ENCODE assay signal across 25 mouse cellular contexts in genomic region chr3:135711613-135712012, GRCm38 (mm10). TPM values are rescaled to one million over a fixed set of nuclear protein-coding genes. Genes with fewer than 3 reads are reported as not detected.
DNase-seq lines count a peak whose midpoint lies in the region; ATAC-seq and TF ChIP-seq lines count a peak whose summit lies in the region.
"Had no signal": no experiment of that assay in that cellular context is flagged by ENCODE, and none has a peak within 500 bp of the region (broad histone marks: within the 10 kb centered on the region; RNA-seq: fewer than 3 reads in every experiment).

No protein-coding gene starts in this region.

- H3K4me3 ChIP-seq in C2C12 (ENCODE audit: insufficient read depth, poor library complexity, severe bottlenecking) = no peak overlapping the region
- no peak overlapping the region for H3K4me3 ChIP-seq in kidney, adult 2 months (ENCODE audit: insufficient read depth, low read depth, low read length)
- no peak overlapping the region for H3K4me3 ChIP-seq in kidney, embryonic 14.5 days (ENCODE audit: low read length)
- H3K4me3 ChIP-seq: embryonic facial prominence, embryonic 13.5 days; embryonic facial prominence, embryonic 15.5 days; erythroblast, embryonic 14.5 days; forebrain, embryonic 10.5 days; forebrain, embryonic 12.5 days had no signal

- no peak overlapping the region for H3K4me2 ChIP-seq in kidney, embryonic 14.5 days (replicated peaks; ENCODE audit: low read depth, low read length)
- H3K4me2 ChIP-seq: embryonic facial prominence, embryonic 13.5 days; embryonic facial prominence, embryonic 15.5 days; forebrain, embryonic 12.5 days had no signal

- DNase-seq in 3T3-L1 (ENCODE audit: low read depth, low spot score) (peak; percentile 67), NIH3T3 (ENCODE audit: low read depth) (peak; percentile 46)
- DNase-seq in kidney, adult 2 months = no peak
- DNase-seq in thymus, adult 18-20 months = no peak
- DNase-seq: adrenal gland, adult 2 months; adrenal gland, postnatal 10 days; adrenal gland, postnatal 25 days; B cell, adult 2 months; cerebellum, adult 11 months; cerebellum, adult 18-20 months; cerebellum, adult 8-10 months; cerebellum, adult 9-11 months; cerebellum, postnatal 14 days; cerebellum, postnatal 36 days; embryo, embryonic 11 days had no signal

- no peaks in the 10 kb centered on the region for H3K9me3 ChIP-seq in kidney, embryonic 14.5 days (ENCODE audit: control insufficient read depth, low read length)
- H3K9me3 ChIP-seq: embryonic facial prominence, embryonic 13.5 days; embryonic facial prominence, embryonic 15.5 days; forebrain, embryonic 10.5 days; forebrain, embryonic 12.5 days; G1E had no signal

- WGBS in kidney, adult 2 months = 89% methylated on average over 4 of the region's 4 CpGs
- WGBS in kidney, embryonic 14.5 days = 96% methylated on average over 4 of the region's 4 CpGs

- H3K4me1 ChIP-seq in kidney, adult 2 months (ENCODE audit: control insufficient read depth, insufficient read depth, low read length) = no peaks in the 10 kb centered on the region
- H3K4me1 ChIP-seq in kidney, embryonic 14.5 days (ENCODE audit: control insufficient read depth, insufficient read depth, low read length) = no peaks in the 10 kb centered on the region
- H3K4me1 ChIP-seq: embryonic facial prominence, embryonic 13.5 days; embryonic facial prominence, embryonic 15.5 days; forebrain, embryonic 10.5 days; forebrain, embryonic 12.5 days had no signal

- no peaks in the 10 kb centered on the region for H3K79me2 ChIP-seq in C2C12 (ENCODE audit: control insufficient read depth, insufficient read depth)

- H3ac ChIP-seq in C2C12 (ENCODE audit: control insufficient read depth, insufficient read length, low read depth) = no peak overlapping the region

- H3K9ac ChIP-seq in kidney, embryonic 14.5 days (ENCODE audit: low read depth, low read length) = no peak overlapping the region
- H3K9ac ChIP-seq: embryonic facial prominence, embryonic 13.5 days; embryonic facial prominence, embryonic 15.5 days; forebrain, embryonic 12.5 days had no signal

- H3K27ac ChIP-seq in kidney, adult 2 months (ENCODE audit: insufficient read depth, low read depth, low read length) = no peak overlapping the region
- H3K27ac ChIP-seq in kidney, embryonic 14.5 days (ENCODE audit: low read depth, low read length) = no peak overlapping the region
- H3K27ac ChIP-seq: embryonic facial prominence, embryonic 13.5 days; embryonic facial prominence, embryonic 15.5 days; forebrain, embryonic 10.5 days; forebrain, embryonic 12.5 days had no signal

- ATAC-seq in kidney, embryonic 14.5 days (ENCODE audit: low FRiP score, low TSS enrichment) = no peak
- ATAC-seq: forebrain, embryonic 14.5 days; forebrain, embryonic 16.5 days had no signal

- no peaks in the 10 kb centered on the region for H3K27me3 ChIP-seq in C2C12 (ENCODE audit: control insufficient read depth, insufficient read depth, insufficient read length)
- H3K27me3 ChIP-seq in kidney, adult 2 months (replicated peaks; ENCODE audit: control insufficient read depth, insufficient read depth, low read length) = no peaks in the 10 kb centered on the region
- H3K27me3 ChIP-seq in kidney, embryonic 14.5 days (ENCODE audit: control insufficient read depth, insufficient read depth, low read length) = no peaks in the 10 kb centered on the region
- H3K27me3 ChIP-seq: embryonic facial prominence, embryonic 13.5 days; embryonic facial prominence, embryonic 15.5 days; forebrain, embryonic 12.5 days had no signal

- H3K36me3 ChIP-seq in C2C12 (ENCODE audit: control insufficient read depth, insufficient read depth) = no peaks in the 10 kb centered on the region
- H3K36me3 ChIP-seq in kidney, adult 2 months (ENCODE audit: control insufficient read depth, insufficient read depth, low read length) = no peaks in the 10 kb centered on the region
- no peaks in the 10 kb centered on the region for H3K36me3 ChIP-seq in kidney, embryonic 14.5 days (ENCODE audit: control insufficient read depth, insufficient read depth, low read length)
- H3K36me3 ChIP-seq: embryonic facial prominence, embryonic 13.5 days; embryonic facial prominence, embryonic 15.5 days; forebrain, embryonic 10.5 days; forebrain, embryonic 12.5 days; G1E had no signal

- no peaks in the 10 kb centered on the region for H3K79me3 ChIP-seq in C2C12 (ENCODE audit: low read depth)

- no peak for TF ChIP-seq CTCF in C2C12 (IDR thresholded peaks at IDR 0.05; ENCODE audit: control insufficient read depth, insufficient read depth, insufficient read length)
- TF ChIP-seq CTCF in kidney, adult 2 months (conservative IDR thresholded peaks at IDR 0.05; ENCODE audit: insufficient read depth, insufficient read length, low read depth, low read length) = no peak

- TF ChIP-seq POLR2A in kidney, adult 2 months (IDR thresholded peaks at IDR 0.05; ENCODE audit: low read depth, low read length) = no peak

TF ChIP-seq in C2C12, 6 proteins besides CTCF, POLR2A, EP300 and RAD21:
- TF ChIP-seq CEBPB (IDR thresholded peaks at IDR 0.05; ENCODE audit: low read depth) (no peak), MYOD1 (IDR thresholded peaks at IDR 0.05; ENCODE audit: control insufficient read depth, insufficient read length, low read depth) (no peak), MYOG (IDR thresholded peaks at IDR 0.05; ENCODE audit: control insufficient read depth, extremely low read depth, insufficient read length) (no peak), FOSL1 (IDR thresholded peaks at IDR 0.05; ENCODE audit: insufficient read depth, low read length, poor library complexity, severe bottlenecking) (peak; percentile 80), USF1 (IDR thresholded peaks at IDR 0.05; ENCODE audit: low read depth) (no peak)

RNA-seq across cellular contexts. Expression of gene Nfkb1, which starts 20.3 kb away (rescaled TPM):
- 45.0 TPM for polyA plus RNA-seq in C2C12 (2012; fragmentation: generic; extraction: Trizol)
- polyA plus RNA-seq in kidney, adult 2 months (2012; rRNA removed) = 43.1 and 46.0 TPM in 2 replicates
- polyA plus RNA-seq in kidney, embryonic 14.5 days (2014; fragmentation: Nextera tagmentation; extraction: Ambion mirVana) = 19.7 and 25.1 TPM in 2 replicates

Comparison
In these comparisons a context has a peak if more than half of its experiments do, and no peak if none do; other contexts are left out.
1. DNase-seq: peak in 3T3-L1 (single experiment) and NIH3T3 (single experiment); none in kidney, adult 2 months (single experiment) and thymus, adult 18-20 months (0 of 2).